Mouse (Mus musculus) left cerebral cortex, postnatal 14 days (tissue): ENCODE data around the gene Creg1. TPM values are rescaled to one million over a fixed set of nuclear protein-coding genes. Genes with fewer than 3 reads are reported as not detected.
A peak's percentile ranks its signal among the peaks of the same experiment; 100 is the strongest.
"Not testable (repeated sequence)": the region's sequence is repeated elsewhere in the genome, so short reads cannot be mapped to it uniquely, and the experiment has no call there.

ENCODE experiments used
- DNase-seq, 2 experiments: peaks; one replicate each; pipeline ENCODE4 v3.0.0; 2021 to 2022; ENCODE audit warnings: low spot score in 2 of 2, mixed read lengths in 1 of 2
- intact Hi-C: fragments of 180-260 bp; cut with DNase I; formaldehyde crosslinking; loops from one replicate; pipeline ENCODE4 v1.15.1; 2025
- total RNA-seq, 2 experiments: library from RNA; stranded (reverse); gene quantifications; 2 replicates each; pipeline ENCODE4 v1.2.3; 2021

The Creg1 gene
- total RNA-seq, 2 experiments from 2014 or later, result 25.1 to 28.5 TPM

GRCm38 (mm10) chr1:165741989-165742388, 21.6 kb upstream of the Creg1 start:
- intact Hi-C loops, result no loop called here
- no peak for DNase-seq

DNA sequence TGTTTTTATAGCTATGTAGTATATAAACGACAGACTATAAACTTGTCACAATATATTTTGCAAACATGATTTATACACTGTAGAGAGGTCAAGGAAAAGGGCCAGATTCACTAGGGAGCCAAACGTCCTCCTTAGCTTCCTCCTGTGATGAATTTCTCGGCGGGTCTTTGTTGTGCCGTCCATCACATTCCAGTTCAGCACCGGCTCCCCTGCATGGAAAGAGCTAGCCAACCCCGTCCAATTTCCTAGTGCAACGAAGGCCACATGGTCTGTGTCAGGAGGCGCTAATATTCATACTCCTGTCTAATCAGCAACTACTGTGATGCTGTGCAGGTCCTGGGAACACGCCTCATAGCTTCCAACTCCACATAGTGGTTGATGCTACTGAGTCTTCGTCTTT, 15.5 kb upstream of the Creg1 start:
- no peak for DNase-seq
- intact Hi-C loops, result no loop called here

- intact Hi-C loops, result no loop called here
These were observed 12.4 kb upstream of the Creg1 start for GRCm38 (mm10) chr1:165751142-165751541.

DNA sequence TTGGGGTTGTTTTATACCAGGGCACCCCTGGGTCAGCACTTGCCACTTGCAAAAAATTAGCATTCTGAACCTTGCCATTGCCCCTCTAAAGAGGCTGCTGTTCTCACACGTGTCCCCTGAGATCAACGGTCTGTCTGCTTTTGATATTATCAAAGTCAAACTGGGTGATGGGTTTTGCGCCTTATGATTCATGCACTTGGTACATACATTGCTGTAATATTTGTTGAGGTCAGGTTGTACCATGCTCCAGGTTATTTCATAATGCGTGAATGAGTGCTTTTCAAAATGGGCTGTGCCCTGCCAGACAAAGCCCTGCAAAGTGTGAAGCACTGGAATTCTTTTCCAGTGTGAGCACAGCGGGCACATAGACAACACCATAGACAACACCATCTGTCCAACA, 11.7 kb upstream of the Creg1 start:
- intact Hi-C loops, result no loop called here
- no peak for DNase-seq

More at GRCm38 (mm10) chr1:165751142-165751541, 12.4 kb upstream of the Creg1 start:
- DNase-seq, result no peak

DNA sequence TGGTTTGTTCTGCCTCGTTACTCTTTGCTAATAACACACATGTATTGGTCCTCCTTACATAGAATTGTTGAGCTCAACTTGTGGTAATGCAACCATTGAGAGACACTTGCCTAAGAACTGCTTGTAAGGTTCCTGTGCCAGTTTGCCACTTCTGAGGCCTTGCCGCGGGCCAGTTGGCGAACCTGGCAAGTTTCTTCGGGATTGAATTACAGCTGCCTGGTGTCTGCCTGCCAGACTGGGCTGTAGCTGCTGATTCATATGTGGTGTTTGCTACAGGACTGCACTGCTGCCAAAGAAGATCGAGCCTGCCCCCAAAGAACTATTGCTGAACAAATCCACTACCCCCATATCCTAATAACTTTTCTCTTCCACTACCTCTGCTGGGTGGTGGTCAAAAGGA, 9.3 kb upstream of the Creg1 start:
- intact Hi-C loops, result no loop called here
- no peak for DNase-seq

DNA sequence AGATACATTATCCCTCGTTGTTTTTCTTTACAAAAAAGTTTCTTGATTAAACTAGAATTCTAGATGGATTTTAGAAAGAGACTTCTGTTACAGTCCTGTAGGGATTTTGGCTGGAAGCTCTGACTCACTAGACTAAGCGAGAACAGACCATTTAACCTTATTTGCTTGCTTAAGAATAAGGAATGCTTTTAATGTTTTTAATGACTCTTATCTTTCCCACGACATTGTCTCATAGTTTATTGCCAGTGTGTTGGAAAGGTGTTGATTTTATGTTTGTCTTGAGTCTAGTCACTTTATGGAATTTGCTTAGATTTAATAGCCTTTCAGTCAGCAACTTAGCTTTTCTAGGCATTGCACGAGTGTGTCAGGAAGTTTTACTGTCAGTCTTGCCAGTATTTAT, 8.4 kb upstream of the Creg1 start:
- intact Hi-C loops, result loop anchor here (1.0 kb wide), 1 partner anchor 196 kb away; no protein-coding TSS in a partner anchor
- no peak for DNase-seq

DNA sequence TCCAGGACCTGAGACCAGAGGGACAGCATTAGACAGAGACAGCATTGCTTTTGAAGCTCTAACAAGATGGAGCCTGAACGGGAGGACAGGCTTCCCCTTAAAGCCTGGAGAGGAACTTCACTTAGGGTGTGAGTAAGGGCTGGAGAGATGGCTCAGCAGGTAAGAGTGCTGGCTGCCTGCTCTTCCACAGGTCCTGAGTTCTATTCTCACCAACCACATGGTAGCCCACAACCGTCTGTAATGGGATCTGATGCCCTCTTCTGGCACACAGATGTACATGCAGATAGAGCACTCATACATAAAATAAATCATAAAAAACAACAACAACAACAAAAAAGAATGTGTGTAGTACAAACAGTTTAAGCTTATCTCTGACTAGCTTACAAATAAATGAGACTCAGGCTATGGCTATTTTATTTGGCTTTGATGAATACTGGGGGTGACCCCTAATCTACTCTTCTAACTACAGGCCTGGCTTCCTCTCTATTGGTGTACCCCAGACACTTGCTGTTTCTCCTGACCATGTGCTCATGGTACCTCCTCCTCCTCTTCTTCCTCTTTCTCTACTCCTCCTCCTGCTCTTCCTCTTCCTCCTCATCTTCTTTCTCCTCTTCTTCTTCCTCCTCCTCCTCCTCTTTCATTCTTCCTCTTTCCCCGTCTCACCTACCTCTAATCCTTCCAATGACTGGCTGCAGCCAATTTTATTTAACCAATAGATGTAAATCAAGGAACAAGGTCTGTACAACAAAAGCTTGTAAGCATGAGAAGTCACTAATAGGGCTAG, 1.8 kb upstream of the Creg1 start:
- intact Hi-C loops, result no loop called here
- DNase-seq, result no peak

GRCm38 (mm10) chr1:165762498-165762897, 1.0 kb upstream of the Creg1 start:
- DNase-seq, intact Hi-C loops: not testable (repeated sequence)

- DNase-seq, result no peak
- intact Hi-C loops, result no loop called here
These were observed 472 bp upstream of the Creg1 start for GRCm38 (mm10) chr1:165762914-165763634.

GRCm38 (mm10) chr1:165764571-165764970, 1.0 kb downstream of the Creg1 start:
- no peak for DNase-seq
- intact Hi-C loops, result no loop called here

DNA sequence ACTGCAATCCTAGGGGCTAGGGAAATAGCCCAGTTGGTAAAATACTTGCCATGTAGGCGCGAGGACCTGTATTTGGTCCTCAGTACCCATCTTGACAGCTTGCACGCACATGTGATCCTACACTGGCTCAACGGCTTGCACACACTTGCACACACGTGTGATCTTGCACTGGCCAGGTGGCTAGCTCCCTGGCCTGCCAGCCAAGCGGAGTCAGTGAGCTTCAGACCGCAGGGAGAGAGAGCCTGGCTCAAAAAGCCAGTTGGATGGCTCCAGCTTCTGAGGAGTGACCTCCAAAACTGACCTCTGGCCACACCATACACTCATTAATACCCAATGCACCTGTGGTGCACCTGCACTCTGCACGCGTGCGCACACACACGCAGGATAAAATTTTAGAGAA, 1.5 kb downstream of the Creg1 start:
- intact Hi-C loops, result no loop called here
- DNase-seq, result no peak

- no peak for DNase-seq
- intact Hi-C loops, result no loop called here
These were observed 2.2 kb downstream of the Creg1 start for GRCm38 (mm10) chr1:165765651-165766294.

DNA sequence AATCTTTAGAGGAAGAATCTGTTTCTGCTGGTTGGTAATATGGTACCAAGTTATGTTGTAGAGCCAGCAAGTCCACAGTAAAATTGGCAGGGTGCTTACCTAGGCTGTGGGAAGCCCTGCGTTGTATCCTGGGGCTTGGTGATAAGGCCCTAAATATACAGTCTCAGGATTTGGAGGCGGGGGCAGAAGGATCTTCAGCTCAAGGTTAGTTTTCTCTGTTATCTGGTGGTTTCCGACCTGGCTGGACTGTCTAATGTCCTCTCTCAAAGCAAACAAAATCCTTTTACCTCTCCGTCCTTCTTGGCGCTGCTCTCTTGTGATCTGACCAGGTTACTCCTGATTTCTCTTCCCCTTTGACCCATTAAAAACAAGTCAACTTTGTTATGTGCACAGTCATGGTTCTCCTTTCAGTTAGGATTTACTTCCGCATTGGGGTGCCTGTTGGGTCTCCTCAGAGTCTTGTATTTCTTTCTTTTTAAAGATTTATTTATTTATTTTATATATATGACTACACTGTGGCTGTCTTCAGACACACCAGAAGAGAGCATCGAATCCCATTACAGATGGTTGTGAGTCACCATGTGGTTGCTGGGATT, 2.8 kb downstream of the Creg1 start:
- intact Hi-C loops, result no loop called here
- no peak for DNase-seq

DNA sequence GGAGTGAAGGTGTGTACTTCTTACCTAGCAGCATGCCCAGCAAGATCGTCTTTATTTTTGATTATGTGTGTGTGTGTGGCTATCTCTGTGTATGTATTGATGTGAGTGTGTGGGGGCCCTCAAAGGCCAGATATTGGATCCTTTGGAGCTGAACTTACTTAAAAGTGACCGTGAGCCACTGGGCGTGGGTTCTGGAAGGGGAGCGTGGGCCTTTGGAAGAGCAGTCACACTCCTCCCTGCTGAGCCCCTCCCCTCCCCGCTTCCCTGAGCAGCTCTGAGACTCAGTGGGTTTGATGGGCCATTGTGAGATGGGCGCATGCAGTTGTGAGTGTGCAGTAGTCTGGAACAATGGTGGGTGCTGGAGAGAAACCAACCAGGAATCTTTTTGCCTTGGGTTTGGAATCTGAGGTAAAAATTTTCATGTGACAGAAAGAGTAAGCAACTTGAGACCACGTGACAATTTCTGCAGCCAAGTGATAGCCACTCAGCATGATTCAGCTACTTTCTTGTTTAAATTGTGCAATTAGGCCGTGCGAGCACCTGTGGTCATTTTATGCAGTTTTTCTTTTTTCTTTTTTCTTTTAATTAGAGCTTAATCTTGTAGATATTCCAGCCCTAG, 5.5 kb downstream of the Creg1 start:
- intact Hi-C loops, result no loop called here
- no peak for DNase-seq

DNA sequence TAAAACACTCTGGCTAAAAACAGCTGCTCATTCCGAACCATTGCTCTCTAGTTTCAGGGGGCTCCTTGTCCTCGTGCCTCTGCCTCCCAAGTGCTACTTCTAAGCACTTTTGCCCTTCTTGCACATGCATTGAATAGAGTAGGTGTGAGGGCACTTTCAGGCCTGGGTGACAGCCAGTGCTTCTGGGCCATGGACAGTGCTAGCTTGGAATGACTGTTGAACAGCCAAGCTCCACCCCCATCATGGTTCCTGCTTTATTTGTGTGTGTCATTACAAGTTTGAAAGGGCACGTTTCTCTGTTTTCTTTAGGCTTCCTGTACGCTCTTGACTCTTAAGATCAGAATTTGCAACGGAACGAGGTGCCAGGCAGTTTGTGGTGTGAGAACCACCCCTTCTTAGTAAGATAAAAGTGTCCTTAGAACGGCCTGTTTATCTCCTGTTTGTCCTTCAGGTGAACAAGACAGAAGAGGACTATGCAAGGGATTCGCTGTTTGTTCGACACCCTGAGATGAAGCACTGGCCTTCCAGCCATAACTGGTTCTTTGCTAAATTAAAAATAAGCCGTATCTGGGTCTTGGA, 6.7 kb downstream of the Creg1 start:
- no peak for DNase-seq
- intact Hi-C loops, result loop anchor here (10.0 kb wide), 1 partner anchor 595 kb away; no protein-coding TSS in a partner anchor

- intact Hi-C loops, result loop anchor here (10.0 kb wide), 1 partner anchor 593 kb away; no protein-coding TSS in a partner anchor
- peak; percentile 69 to 70 for DNase-seq
These were observed 7.9 kb downstream of the Creg1 start for GRCm38 (mm10) chr1:165771491-165771897.

DNA sequence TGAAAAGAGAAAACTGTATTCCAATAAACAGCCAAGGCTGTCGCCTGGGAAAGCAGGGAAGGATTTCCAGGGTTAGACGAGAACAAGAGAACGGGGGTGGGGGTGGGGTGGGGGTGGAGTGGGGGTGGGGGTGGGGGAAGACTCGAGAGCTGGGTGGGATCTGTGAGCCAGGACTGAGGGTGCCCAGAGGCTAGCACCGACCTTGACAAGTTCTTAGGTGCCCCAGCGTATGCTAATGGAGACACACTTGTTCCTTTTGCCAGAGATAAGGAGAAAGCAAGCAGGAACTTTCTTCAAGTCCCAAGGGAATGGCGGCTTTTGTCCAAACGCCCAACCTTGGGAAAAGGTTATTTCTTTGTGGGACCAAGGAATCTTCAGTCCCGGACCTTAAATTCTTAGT, 8.5 kb downstream of the Creg1 start:
- intact Hi-C loops, result loop anchor here (10.0 kb wide), 1 partner anchor 593 kb away; no protein-coding TSS in a partner anchor
- DNase-seq, result no peak

GRCm38 (mm10) chr1:165775518-165776294, 12.2 kb downstream of the Creg1 start:
- intact Hi-C loops, result loop anchor here (1.0 to 10.0 kb wide), 2 partner anchors 379 to 589 kb away; no protein-coding TSS in a partner anchor
- peak; percentile 62 to 74 for DNase-seq
